Mouse (Mus musculus): ENCODE data around the gene Agt.

Gene Agt

GRCm38 (mm10) chr8:124551011-124551661 lies 18.4 kb downstream of the Agt start:
- DNase-seq, result no peak

- DNase-seq, result no peak
Observed at GRCm38 (mm10) chr8:124548187-124548586, 21.3 kb downstream of the Agt start.

GRCm38 (mm10) chr8:124547269-124547668 lies 22.2 kb downstream of the Agt start:
- DNase-seq, result no peak

GRCm38 (mm10) chr8:124546815-124547214 lies 22.7 kb downstream of the Agt start:
- no peak for DNase-seq

GRCm38 (mm10) chr8:124546371-124546770 lies 23.1 kb downstream of the Agt start:
- no peak for DNase-seq

GRCm38 (mm10) chr8:124543272-124543671 lies 26.2 kb downstream of the Agt start:
- no peak for DNase-seq

- no peak for DNase-seq
Observed at GRCm38 (mm10) chr8:124542001-124542400, 27.5 kb downstream of the Agt start.

- no peak for DNase-seq
Observed at GRCm38 (mm10) chr8:124540906-124541305, 28.6 kb downstream of the Agt start.

- DNase-seq, result no peak
Observed at GRCm38 (mm10) chr8:124535451-124535850, 34.1 kb downstream of the Agt start.

- DNase-seq, result no peak
Observed at GRCm38 (mm10) chr8:124532626-124533025, 36.9 kb downstream of the Agt start.

GRCm38 (mm10) chr8:124530996-124531395 lies 38.5 kb downstream of the Agt start:
- DNase-seq, result no peak

- DNase-seq, result no peak
Observed at GRCm38 (mm10) chr8:124530556-124530955, 39.0 kb downstream of the Agt start.

- DNase-seq, result no peak
Observed at GRCm38 (mm10) chr8:124530076-124530475, 39.4 kb downstream of the Agt start.

GRCm38 (mm10) chr8:124526261-124526660 lies 43.2 kb downstream of the Agt start:
- no peak for DNase-seq

GRCm38 (mm10) chr8:124521946-124522345 lies 47.6 kb downstream of the Agt start:
- peak; percentile 46 for DNase-seq

- DNase-seq, result peak; percentile 94
Observed at GRCm38 (mm10) chr8:124520249-124521080, 49.0 kb downstream of the Agt start, which contains the start of gene Cog2. Gene Cog2 (plus strand): TSS chr8:124520767.

- no peak for DNase-seq
Observed at GRCm38 (mm10) chr8:124517142-124517541, 52.4 kb downstream of the Agt start.

- no peak for DNase-seq
Observed at GRCm38 (mm10) chr8:124516525-124516924, 53.0 kb downstream of the Agt start.

- no peak for DNase-seq
Observed at GRCm38 (mm10) chr8:124516039-124516438, 53.5 kb downstream of the Agt start.

GRCm38 (mm10) chr8:124509156-124509555 lies 60.4 kb downstream of the Agt start:
- no peak for DNase-seq

GRCm38 (mm10) chr8:124508321-124508695 lies 61.2 kb downstream of the Agt start:
- DNase-seq, result no peak

GRCm38 (mm10) chr8:124507572-124508320 lies 61.8 kb downstream of the Agt start:
- DNase-seq, result no peak

All from kidney, postnatal 14 days (tissue).